Mouse (Mus musculus): ENCODE measurements at regions not wholly inside any gene's neighbourhood (a gene's known extent, or its start where the extent isn't known, plus 50 kb on each side); places are given as distances from the start of the nearest gene placed in this dataset.

GRCm38 (mm10) chr1:59403831-59404547 is 78.2 kb upstream of the Fzd7 start:
- DNase-seq (ENCODE audit: low spot score) = no peak
- 0 out of 2 replicates have a peak, but pooled peaks cover 6% of the 10 kb centered on the region for H3K27me3 ChIP-seq (ENCODE audit: insufficient read depth, poor library complexity, severe bottlenecking)
- WGBS = 87% methylated on average over 9 of the region's 9 CpGs
- H3K36me3 ChIP-seq = no peaks in the 10 kb centered on the region
- H3K27ac ChIP-seq = no peak overlapping the region
- H3K9me3 ChIP-seq = no peaks in the 10 kb centered on the region
- no peak overlapping the region for H3K4me3 ChIP-seq
- H3K4me1 ChIP-seq (replicated peaks) = peaks cover 34% of the 10 kb centered on the region

- WGBS = 78% methylated on average over 8 of the region's 8 CpGs
- Histone ChIP-seq H3K27ac (peak overlapping the region; percentile 25; the same call in 1 of the 2 replicates), H3K4me3 (no peak overlapping the region), H3K36me3 (no peaks in the 10 kb centered on the region), H3K9me3 (no peaks in the 10 kb centered on the region), H3K27me3 (ENCODE audit: insufficient read depth, poor library complexity, severe bottlenecking) (0 out of 2 replicates have a peak, but pooled peaks cover 6% of the 10 kb centered on the region), H3K4me1 (replicated peaks) (peaks cover 33% of the 10 kb centered on the region)
- DNase-seq (ENCODE audit: low spot score) = no peak
Measured at GRCm38 (mm10) chr1:59405370-59405769, 76.9 kb upstream of the Fzd7 start.

- 8% methylated on average over 6 of the region's 6 CpGs for WGBS
- no peaks in the 10 kb centered on the region for H3K36me3 ChIP-seq
- no peak overlapping the region for H3K4me3 ChIP-seq
- peak; percentile 51 for DNase-seq (ENCODE audit: low spot score)
- H3K27me3 ChIP-seq (ENCODE audit: insufficient read depth, poor library complexity, severe bottlenecking) = 0 out of 2 replicates have a peak, but pooled peaks cover 6% of the 10 kb centered on the region
- H3K9me3 ChIP-seq = no peaks in the 10 kb centered on the region
- H3K4me1 ChIP-seq (replicated peaks) = peaks cover 33% of the 10 kb centered on the region
- peak overlapping the region; percentile 53; the same call in 1 of the 2 replicates for H3K27ac ChIP-seq
Measured at GRCm38 (mm10) chr1:59406741-59407306, 75.4 kb upstream of the Fzd7 start.

GRCm38 (mm10) chr1:59409585-59410160 is 72.6 kb upstream of the Fzd7 start:
- peaks cover 47% of the 10 kb centered on the region for H3K4me1 ChIP-seq (replicated peaks)
- peak; percentile 39 for DNase-seq (ENCODE audit: low spot score)
- no peaks in the 10 kb centered on the region for H3K36me3 ChIP-seq
- WGBS = 50% methylated on average over 8 of the region's 8 CpGs
- peak overlapping the region; percentile 56 for H3K27ac ChIP-seq
- H3K4me3 ChIP-seq = no peak overlapping the region
- H3K9me3 ChIP-seq = no peaks in the 10 kb centered on the region
- 0 out of 2 replicates have a peak, but pooled peaks cover 6% of the 10 kb centered on the region for H3K27me3 ChIP-seq (ENCODE audit: insufficient read depth, poor library complexity, severe bottlenecking)

GRCm38 (mm10) chr1:59413264-59413663 is 69.0 kb upstream of the Fzd7 start:
- no peak for DNase-seq (ENCODE audit: low spot score)
- WGBS = 89% methylated on average over 8 of the region's 8 CpGs
- H3K36me3 ChIP-seq = no peaks in the 10 kb centered on the region
- no peaks in the 10 kb centered on the region for H3K27me3 ChIP-seq (ENCODE audit: insufficient read depth, poor library complexity, severe bottlenecking)
- H3K9me3 ChIP-seq = no peaks in the 10 kb centered on the region
- peaks cover 56% of the 10 kb centered on the region for H3K4me1 ChIP-seq (replicated peaks)
- no peak overlapping the region for H3K4me3 ChIP-seq
- peak overlapping the region; percentile 85 for H3K27ac ChIP-seq

GRCm38 (mm10) chr1:59414401-59415210 is 67.6 kb upstream of the Fzd7 start:
- 39% methylated on average over 13 of the region's 13 CpGs for WGBS

GRCm38 (mm10) chr1:59415733-59416312 is 66.4 kb upstream of the Fzd7 start:
- Histone ChIP-seq H3K36me3 (no peaks in the 10 kb centered on the region), H3K27ac (peak overlapping the region; percentile 85), H3K9me3 (no peaks in the 10 kb centered on the region), H3K27me3 (ENCODE audit: insufficient read depth, poor library complexity, severe bottlenecking) (no peaks in the 10 kb centered on the region; the same call in 1 of the 2 replicates), H3K4me1 (replicated peaks) (peaks cover 67% of the 10 kb centered on the region), H3K4me3 (no peak overlapping the region)
- no peak for DNase-seq (ENCODE audit: low spot score)
- 81% methylated on average over 11 of the region's 11 CpGs for WGBS

More at GRCm38 (mm10) chr1:59414401-59415210, 67.6 kb upstream of the Fzd7 start:
- Histone ChIP-seq H3K9me3 (no peaks in the 10 kb centered on the region), H3K27ac (peak overlapping the region; percentile 85), H3K36me3 (no peaks in the 10 kb centered on the region), H3K4me3 (no peak overlapping the region), H3K27me3 (ENCODE audit: insufficient read depth, poor library complexity, severe bottlenecking) (no peaks in the 10 kb centered on the region), H3K4me1 (replicated peaks) (peaks cover 61% of the 10 kb centered on the region)
- peak; percentile 49 for DNase-seq (ENCODE audit: low spot score)

- peaks cover 81% of the 10 kb centered on the region for H3K4me1 ChIP-seq (replicated peaks)
- no peak overlapping the region for H3K4me3 ChIP-seq
- H3K27ac ChIP-seq = peak overlapping the region; percentile 68
- H3K27me3 ChIP-seq (ENCODE audit: insufficient read depth, poor library complexity, severe bottlenecking) = peaks cover 4% of the 10 kb centered on the region; the same call in 1 of the 2 replicates
- DNase-seq (ENCODE audit: low spot score) = no peak
- H3K36me3 ChIP-seq = no peaks in the 10 kb centered on the region
- WGBS = 52% methylated on average over 1 of the region's 1 CpGs
- H3K9me3 ChIP-seq = no peaks in the 10 kb centered on the region
Measured at GRCm38 (mm10) chr1:59417317-59417716, 64.9 kb upstream of the Fzd7 start.

- no peaks in the 10 kb centered on the region for H3K36me3 ChIP-seq
- no peak for DNase-seq (ENCODE audit: low spot score)
- 54% methylated on average over 3 of the region's 3 CpGs for WGBS
- H3K27ac ChIP-seq = peak overlapping the region; percentile 68
- H3K27me3 ChIP-seq (ENCODE audit: insufficient read depth, poor library complexity, severe bottlenecking) = peaks cover 4% of the 10 kb centered on the region; the same call in 1 of the 2 replicates
- peaks cover 85% of the 10 kb centered on the region for H3K4me1 ChIP-seq (replicated peaks)
- no peak overlapping the region for H3K4me3 ChIP-seq
- H3K9me3 ChIP-seq = no peaks in the 10 kb centered on the region
Measured at GRCm38 (mm10) chr1:59417962-59418361, 64.3 kb upstream of the Fzd7 start.

- WGBS = 85% methylated on average over 9 of the region's 9 CpGs
- peaks cover 86% of the 10 kb centered on the region for H3K4me1 ChIP-seq (replicated peaks)
- H3K27ac ChIP-seq = peak overlapping the region; percentile 74
- H3K36me3 ChIP-seq = no peaks in the 10 kb centered on the region
- H3K4me3 ChIP-seq = no peak overlapping the region
- no peak for DNase-seq (ENCODE audit: low spot score)
- peaks cover 4% of the 10 kb centered on the region; the same call in 1 of the 2 replicates for H3K27me3 ChIP-seq (ENCODE audit: insufficient read depth, poor library complexity, severe bottlenecking)
- no peaks in the 10 kb centered on the region for H3K9me3 ChIP-seq
Measured at GRCm38 (mm10) chr1:59418748-59419147, 63.5 kb upstream of the Fzd7 start.

GRCm38 (mm10) chr1:59422981-59423941 is 59.0 kb upstream of the Fzd7 start:
- 9% methylated on average over 19 of the region's 19 CpGs for WGBS
- H3K9me3 ChIP-seq = no peaks in the 10 kb centered on the region
- peak overlapping the region; percentile 6 for H3K4me3 ChIP-seq
- peak; percentile 86 for DNase-seq (ENCODE audit: low spot score)
- peaks cover 74% of the 10 kb centered on the region for H3K4me1 ChIP-seq (replicated peaks)
- H3K27ac ChIP-seq = peak overlapping the region; percentile 85
- H3K36me3 ChIP-seq = no peaks in the 10 kb centered on the region
- H3K27me3 ChIP-seq (ENCODE audit: insufficient read depth, poor library complexity, severe bottlenecking) = peaks cover 4% of the 10 kb centered on the region; the same call in 1 of the 2 replicates
